Mouse (Mus musculus): ENCODE measurements at regions not wholly inside any gene's neighbourhood (a gene's known extent, or its start where the extent isn't known, plus 50 kb on each side); places are given as distances from the start of the nearest gene placed in this dataset.

GRCm38 (mm10) chr15:81529002-81529401 lies 56.1 kb upstream of the Ep300 start:
- no peak for DNase-seq (ENCODE audit: low read depth)

DNA sequence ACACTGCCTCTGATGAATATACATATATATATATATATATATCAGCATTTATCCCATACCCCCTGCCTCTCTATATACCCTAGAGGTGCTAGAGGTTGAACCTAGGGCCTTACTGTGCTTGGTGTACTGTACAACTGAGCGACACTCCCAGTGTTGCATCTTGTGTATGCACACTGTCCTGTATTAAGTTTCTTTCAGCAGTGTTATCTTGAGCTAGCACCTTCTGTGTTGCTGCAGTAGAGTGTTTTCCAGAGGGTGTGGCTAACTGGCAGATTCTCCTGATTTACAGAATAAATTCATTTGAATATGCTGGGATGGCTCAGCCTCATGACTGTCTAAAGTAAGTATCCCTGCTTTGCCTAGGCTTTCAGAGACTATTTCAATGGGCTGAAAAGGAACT lies 54.7 kb upstream of the Ep300 start:
- DNase-seq (ENCODE audit: low read depth): no peak

- peak; percentile 58 for DNase-seq (ENCODE audit: low read depth)
Observed at GRCm38 (mm10) chr15:81534546-81534945, 50.6 kb upstream of the Ep300 start.

Data from induced T-regulatory cell, adult 2 months (primary cell).